Mouse (Mus musculus): Measurements from ENCODE around the gene Wdfy1.
A peak's percentile ranks its signal among the peaks of the same experiment; 100 is the strongest.

The Wdfy1 gene

DNA sequence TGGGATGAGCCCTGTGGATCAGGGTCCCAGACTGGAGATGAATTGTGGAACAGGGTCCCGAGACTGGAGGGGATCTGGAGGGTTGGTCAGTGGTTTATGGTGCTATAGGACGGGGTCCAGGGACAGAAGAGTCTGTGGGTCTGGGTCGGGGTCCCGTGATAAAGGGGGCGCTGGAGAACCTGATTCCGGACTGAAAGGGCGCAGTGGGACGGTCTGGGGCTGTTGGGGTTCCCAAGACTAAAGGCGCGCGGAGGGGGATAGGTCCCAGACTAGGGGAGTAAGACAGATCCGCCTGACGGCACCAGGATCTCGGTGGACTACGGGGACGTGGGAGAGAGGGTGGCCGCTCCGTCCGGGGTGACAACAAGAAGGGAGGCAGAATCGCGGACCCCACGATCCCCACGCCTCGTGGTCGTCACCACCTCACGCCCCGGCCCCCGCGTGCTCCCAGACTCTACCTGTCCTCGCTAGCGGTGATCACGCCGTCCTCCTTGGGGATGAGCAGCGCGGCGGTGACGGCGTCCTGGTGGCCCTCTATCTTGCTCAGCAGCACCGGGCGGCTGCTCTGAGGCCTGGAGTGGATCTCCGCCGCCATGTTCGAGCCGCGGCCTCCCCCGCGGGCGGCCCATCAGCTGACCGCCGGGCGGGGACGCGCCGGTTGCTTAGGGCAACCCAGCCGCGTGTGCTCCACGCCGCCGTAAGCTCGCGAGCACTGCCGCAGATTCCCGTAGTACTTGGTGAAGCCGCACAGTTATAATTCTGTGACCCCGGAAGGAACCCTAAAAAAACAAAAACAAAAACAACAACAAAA lies 14.6 kb downstream of the Wdfy1 start:
- DNase-seq (ENCODE audit: low spot score in 2 of 2) = peak; percentile 75 to 81

GRCm38 (mm10) chr1:79760656-79761055 lies 15.3 kb downstream of the Wdfy1 start:
- no peak for DNase-seq (ENCODE audit: low spot score in 2 of 2)

DNA sequence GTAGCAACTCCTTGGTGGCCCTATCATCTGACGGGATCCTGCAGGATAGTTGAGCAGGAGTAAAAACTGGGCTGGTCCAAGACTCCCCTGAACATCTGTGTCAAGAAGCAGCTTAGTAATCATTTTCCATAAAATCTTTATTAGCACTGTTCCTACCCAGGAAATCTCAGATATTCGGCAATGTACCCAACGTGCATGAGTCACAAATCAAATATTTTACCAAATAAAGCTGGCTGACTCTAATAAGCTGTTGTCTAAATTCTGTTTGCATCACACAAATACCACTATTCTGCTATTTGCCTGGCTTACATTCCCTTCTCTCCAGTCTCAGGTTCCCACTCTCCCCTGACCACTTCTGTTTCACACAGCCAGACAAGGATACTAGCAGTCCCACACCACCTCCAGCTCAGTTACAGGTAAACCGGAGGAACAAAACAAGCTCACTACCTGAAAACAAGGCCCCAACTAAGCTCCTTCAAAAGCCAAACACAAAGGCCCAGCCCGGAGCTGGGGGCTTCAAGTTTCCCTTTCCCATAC lies 16.4 kb downstream of the Wdfy1 start:
- DNase-seq (ENCODE audit: low spot score in 2 of 2) = no peak

DNA sequence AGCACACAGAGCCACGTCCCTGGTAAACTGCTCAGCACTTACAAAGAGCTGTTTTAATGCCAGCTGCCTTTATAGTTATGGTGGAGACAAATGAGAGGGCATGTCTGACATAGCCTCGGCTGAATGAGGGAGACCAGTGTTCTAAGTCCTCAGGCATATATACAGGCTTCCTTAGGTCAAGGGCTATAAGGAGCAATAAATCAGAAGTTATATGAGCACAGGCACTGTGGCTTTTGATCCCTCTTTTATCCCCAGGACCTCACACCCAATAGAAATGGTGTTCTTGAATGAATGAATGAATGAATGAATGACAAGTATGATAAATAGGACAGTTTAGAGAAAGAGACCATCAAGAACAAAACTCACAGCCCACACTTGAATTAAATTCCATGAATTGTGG lies 16.9 kb downstream of the Wdfy1 start:
- DNase-seq (ENCODE audit: low spot score in 2 of 2) = no peak

GRCm38 (mm10) chr1:79757597-79757996 lies 18.3 kb downstream of the Wdfy1 start:
- no peak for DNase-seq (ENCODE audit: low spot score in 2 of 2)

DNA sequence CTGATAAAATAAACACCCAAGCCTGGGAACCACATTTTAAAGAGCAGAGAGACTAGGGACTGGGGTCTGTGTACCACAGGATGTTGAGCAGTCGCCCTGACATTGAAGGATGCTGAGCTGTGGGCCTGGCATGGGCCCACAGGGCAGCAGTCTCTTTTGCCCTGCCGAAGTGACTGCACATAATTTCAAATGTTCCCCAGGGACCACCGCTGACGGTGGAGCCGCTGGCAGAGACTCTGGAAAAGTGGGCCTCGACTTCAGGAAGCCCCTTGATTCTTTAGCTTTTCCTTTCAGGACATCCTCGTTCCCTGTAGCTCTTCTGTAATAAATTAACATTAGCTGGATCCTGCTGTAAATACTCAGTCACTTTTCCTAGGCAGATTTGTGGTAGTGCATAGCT lies 18.8 kb downstream of the Wdfy1 start:
- no peak for DNase-seq (ENCODE audit: low spot score in 2 of 2)

- DNase-seq (ENCODE audit: low spot score in 2 of 2) = no peak
Observed at GRCm38 (mm10) chr1:79756417-79756816, 19.5 kb downstream of the Wdfy1 start.

- DNase-seq (ENCODE audit: low spot score in 2 of 2) = no peak
Observed at GRCm38 (mm10) chr1:79755376-79755775, 20.6 kb downstream of the Wdfy1 start.

DNA sequence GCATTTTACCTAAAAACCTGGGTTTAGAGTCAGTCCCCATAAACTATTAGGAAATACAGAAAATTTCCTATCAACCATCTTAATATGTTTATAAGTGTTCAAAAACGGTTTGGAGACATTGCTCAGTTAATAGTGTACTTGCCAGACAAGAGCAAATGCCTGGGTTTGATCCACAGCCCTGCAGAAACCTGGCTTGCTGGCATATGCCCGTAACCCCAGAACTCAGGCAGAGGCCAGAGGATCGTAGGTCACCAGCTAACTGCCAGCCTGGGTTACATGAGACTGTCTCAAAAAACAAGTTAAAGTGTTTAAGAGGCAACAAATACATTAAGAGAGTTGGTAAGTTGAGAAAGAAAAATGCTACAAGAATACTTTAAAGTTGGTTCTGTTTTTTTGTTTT lies 21.0 kb downstream of the Wdfy1 start:
- no peak for DNase-seq (ENCODE audit: low spot score in 2 of 2)

DNA sequence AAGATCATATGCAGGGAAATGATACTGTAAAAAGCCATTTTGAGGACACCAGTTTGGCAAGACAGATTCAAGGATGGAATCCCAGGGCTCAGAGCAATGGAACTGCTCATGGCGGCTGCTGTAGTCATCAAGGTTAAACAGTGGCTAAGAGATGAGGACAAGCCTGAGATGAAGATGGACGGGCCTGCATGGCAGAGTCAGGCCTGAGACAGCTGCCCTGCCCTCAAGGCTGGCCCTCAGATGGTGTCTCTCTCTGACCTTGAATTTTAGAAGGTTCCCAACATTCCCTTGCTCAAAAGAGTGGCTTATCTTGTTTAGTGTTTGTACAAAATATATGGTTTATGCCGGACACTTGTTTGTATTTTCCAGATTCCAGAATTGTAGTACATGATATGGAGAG lies 22.5 kb downstream of the Wdfy1 start:
- no peak for DNase-seq (ENCODE audit: low spot score in 2 of 2)

- no peak for DNase-seq (ENCODE audit: low spot score in 2 of 2)
Observed at GRCm38 (mm10) chr1:79752714-79753340, 23.1 kb downstream of the Wdfy1 start.

- DNase-seq (ENCODE audit: low spot score in 2 of 2) = no peak
Observed at GRCm38 (mm10) chr1:79752015-79752695, 23.8 kb downstream of the Wdfy1 start.

DNA sequence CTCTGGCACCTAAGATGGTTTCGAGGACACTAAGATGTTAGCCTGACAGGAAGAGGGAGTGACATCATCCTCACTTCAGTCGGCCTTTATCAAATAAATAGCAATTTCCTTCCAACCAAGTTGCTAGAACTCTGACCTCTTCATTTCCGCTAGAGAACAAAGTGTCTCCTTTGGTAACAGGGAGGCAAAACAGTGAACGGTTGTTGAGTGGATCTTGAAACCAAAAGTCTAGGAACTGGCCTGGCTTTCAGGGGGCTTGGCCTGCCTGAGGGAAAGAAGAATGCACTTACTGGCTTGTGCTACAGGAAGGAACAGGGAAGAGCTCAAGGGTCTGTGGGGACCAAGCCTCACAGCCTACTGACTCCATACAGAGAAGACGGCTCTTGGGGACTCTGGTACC lies 24.8 kb downstream of the Wdfy1 start:
- DNase-seq (ENCODE audit: low spot score in 2 of 2) = no peak

GRCm38 (mm10) chr1:79746056-79746455 lies 29.9 kb downstream of the Wdfy1 start:
- DNase-seq (ENCODE audit: low spot score in 2 of 2) = peak in 1 of 2 experiments; percentile 58

DNA sequence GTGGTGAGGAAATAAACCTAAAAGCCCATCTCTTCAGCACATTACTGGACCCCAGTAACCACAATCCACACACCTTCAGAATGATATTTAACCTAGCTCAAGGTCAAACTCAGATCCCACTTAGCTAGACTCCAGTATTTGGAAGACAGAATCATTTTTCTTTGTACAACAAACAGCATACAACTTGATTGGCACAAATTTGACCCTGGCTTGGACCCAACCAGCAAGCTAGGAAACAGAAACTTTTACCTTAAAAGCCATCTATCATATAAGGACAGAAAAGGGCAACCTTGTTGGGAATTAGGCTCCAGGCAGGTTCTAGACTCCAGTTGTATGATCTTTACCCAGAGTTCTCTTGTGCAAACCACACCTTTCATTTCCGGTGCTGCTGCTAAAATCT lies 32.6 kb downstream of the Wdfy1 start:
- DNase-seq (ENCODE audit: low spot score in 2 of 2) = no peak

- no peak for DNase-seq (ENCODE audit: low spot score in 2 of 2)
Observed at GRCm38 (mm10) chr1:79742949-79743348, 33.0 kb downstream of the Wdfy1 start.

- no peak for DNase-seq (ENCODE audit: low spot score in 2 of 2)
Observed at GRCm38 (mm10) chr1:79741002-79741401, 34.9 kb downstream of the Wdfy1 start.

DNA sequence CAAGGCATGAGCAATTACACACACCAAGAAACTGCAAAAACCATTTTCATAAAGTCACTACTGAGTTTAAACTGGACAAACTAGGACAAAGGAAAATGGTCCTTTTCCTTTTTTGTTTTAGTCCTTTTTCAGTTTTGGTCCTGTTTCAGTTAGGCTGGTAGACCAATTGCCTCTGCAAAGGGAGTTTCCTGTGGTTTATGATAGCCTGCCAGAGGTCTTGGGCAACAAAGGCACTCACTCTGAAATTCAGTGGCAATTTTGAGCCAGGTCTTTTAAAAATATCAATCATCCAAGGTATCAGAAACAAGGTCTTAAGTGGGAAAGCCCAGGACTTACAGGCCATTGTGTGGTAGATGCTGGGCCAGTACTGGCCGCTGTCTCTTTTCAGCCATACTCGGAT lies 36.2 kb downstream of the Wdfy1 start:
- no peak for DNase-seq (ENCODE audit: low spot score in 2 of 2)

GRCm38 (mm10) chr1:79736408-79736807 lies 39.5 kb downstream of the Wdfy1 start:
- no peak for DNase-seq (ENCODE audit: low spot score in 2 of 2)

- DNase-seq (ENCODE audit: low spot score in 2 of 2) = no peak
Observed at GRCm38 (mm10) chr1:79734794-79735193, 41.1 kb downstream of the Wdfy1 start.

DNA sequence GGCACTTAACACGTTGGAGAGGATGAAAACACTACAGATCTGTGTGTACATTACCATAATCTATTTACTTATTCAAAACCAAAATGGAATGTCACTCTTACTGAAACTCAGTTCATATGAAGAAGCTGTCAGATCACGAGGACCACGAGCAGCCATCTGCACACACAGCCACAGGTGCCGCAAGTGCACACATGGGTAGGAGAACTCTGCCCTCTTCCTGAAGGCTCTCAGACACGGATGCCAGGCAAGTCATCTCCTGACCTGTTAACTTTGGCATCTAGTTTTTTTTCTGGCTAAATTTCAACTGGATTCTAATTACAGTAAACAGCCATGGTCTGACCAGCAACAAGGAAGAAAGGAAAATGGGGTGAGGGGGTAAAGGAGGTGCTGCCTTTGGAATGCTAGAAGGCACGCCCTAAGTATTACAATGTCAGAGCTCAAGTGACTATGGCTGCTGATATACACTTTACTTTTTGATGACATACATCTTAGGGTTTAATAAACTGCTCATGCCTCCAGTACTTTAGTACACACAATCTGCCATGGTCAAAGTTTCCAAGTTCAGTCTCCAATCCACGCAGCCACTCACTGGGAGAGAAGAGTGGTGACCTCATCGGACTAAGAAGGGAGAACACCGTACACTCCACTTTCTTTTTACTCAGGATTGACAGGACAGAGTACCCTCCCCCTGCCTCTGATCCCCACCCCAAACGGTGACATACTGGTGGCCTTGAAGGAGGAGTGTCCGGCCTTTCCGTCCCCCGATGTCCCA lies 61.6 kb downstream of the Wdfy1 start:
- no peak for DNase-seq (ENCODE audit: low spot score in 2 of 2)

GRCm38 (mm10) chr1:79713081-79713480 lies 62.9 kb downstream of the Wdfy1 start:
- DNase-seq (ENCODE audit: low spot score in 2 of 2) = no peak
